Mouse (Mus musculus) midbrain, embryonic 14.5 days (tissue): Measurements from ENCODE around the gene Gckr. TPM values are rescaled to one million over a fixed set of nuclear protein-coding genes. Genes with fewer than 3 reads are reported as not detected.

Experiments
- ATAC-seq: fragments of 200-750 bp; cut with Nextera tagmentation; 2 replicates; pipeline ENCODE4 v1.8.0; 2017; ENCODE audit warnings: moderate number of reproducible peaks, moderate library complexity; ENCODE audit not compliant: low FRiP score, low TSS enrichment
- DNase-seq: peaks from one replicate; pipeline ENCODE4 v3.0.0-alpha.2; 2015
- H3K27ac ChIP-seq: fragments of 300-500 bp; sonication (generic); replicated peaks from 2 replicates; pipeline ENCODE4 v1.5.1; 2014; ENCODE audit warnings: mild to moderate bottlenecking, low read depth, low read length, moderate library complexity
- H3K27me3 ChIP-seq: fragments of 300-500 bp; sonication (generic); 2 replicates; pipeline ENCODE4 v1.6.1; 2014; ENCODE audit warnings: low read length, control low read depth, mixed read lengths; ENCODE audit not compliant: control insufficient read depth, insufficient read depth
- H3K36me3 ChIP-seq: fragments of 300-500 bp; sonication (generic); 2 replicates; pipeline ENCODE4 v1.6.1; 2014; ENCODE audit warnings: low read length, control low read depth; ENCODE audit not compliant: control insufficient read depth, insufficient read depth
- H3K4me1 ChIP-seq: fragments of 300-500 bp; sonication (generic); 2 replicates; pipeline ENCODE4 v1.6.1; 2014; ENCODE audit warnings: mild to moderate bottlenecking, antibody characterized with exemption, low read length, control low read depth; ENCODE audit not compliant: control insufficient read depth, insufficient read depth
- H3K4me2 ChIP-seq: fragments of 300-500 bp; sonication (generic); 2 replicates; pipeline ENCODE4 v1.6.1; 2014; ENCODE audit warnings: mild to moderate bottlenecking, low read length, moderate library complexity
- H3K4me3 ChIP-seq: fragments of 300-500 bp; sonication (generic); replicated peaks from 2 replicates; pipeline ENCODE4 v1.5.1; 2014; ENCODE audit warnings: low read depth, low read length
- H3K9ac ChIP-seq: fragments of 300-500 bp; sonication (generic); replicated peaks from 2 replicates; pipeline ENCODE4 v1.6.1; 2014; ENCODE audit warnings: mild to moderate bottlenecking, low read length, moderate library complexity
- H3K9me3 ChIP-seq: fragments of 300-500 bp; sonication (generic); 2 replicates; pipeline ENCODE4 v1.6.1; 2016; ENCODE audit warnings: low read length, control low read depth, mixed read lengths; ENCODE audit not compliant: control insufficient read depth
- WGBS: fragments of 180-500 bp; shearing (Covaris S2); extraction: QIAGEN DNeasy Blood & Tissue Kit; methylation state at CpG from one replicate; pipeline ENCODE4 v1.1.7; 2014; 5-methylcytosine and 5-hydroxymethylcytosine counted together
- polyA plus RNA-seq: library from polyadenylated mRNA; unstranded; fragments of >200 nt; fragmentation: Nextera tagmentation; extraction: Ambion mirVana; gene quantifications from 2 replicates; pipeline ENCODE4 v1.2.1, GENCODE M21; 2014

Gckr gene
- polyA plus RNA-seq, 1 experiment from 2014 or later, result 0.53 TPM

DNA sequence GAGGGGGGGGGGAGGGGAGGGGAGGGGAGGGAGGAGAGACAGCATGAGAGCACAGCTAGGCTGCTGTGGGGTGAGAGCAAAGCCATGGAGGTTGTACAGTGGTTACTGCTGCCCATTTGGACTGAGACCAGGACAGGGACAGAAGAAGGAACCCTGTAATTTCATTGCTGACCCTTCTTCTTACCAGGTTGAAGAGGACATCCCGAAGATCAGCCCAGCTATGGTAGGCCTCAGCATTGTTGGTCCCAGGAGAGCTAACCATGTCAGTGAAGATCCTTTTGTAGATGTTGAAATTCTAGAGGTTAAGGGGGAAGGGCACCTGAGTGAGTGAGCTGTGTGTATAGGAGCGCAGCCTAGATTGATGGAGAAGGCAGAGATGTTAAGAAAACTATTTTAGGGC is 41.9 kb upstream of the Gckr start:
- Histone ChIP-seq H3K9ac (no peak overlapping the region), H3K27ac (no peak overlapping the region), H3K27me3 (no peaks in the 10 kb centered on the region), H3K9me3 (no peaks in the 10 kb centered on the region), H3K4me2 (no peak overlapping the region), H3K4me3 (no peak overlapping the region), H3K4me1 (0 out of 2 replicates have a peak, but pooled peaks cover 5% of the 10 kb centered on the region), H3K36me3 (peaks cover 86% of the 10 kb centered on the region)
- no peak for DNase-seq
- WGBS, result 94% methylated on average over 2 of the region's 2 CpGs
- no peak for ATAC-seq

DNA sequence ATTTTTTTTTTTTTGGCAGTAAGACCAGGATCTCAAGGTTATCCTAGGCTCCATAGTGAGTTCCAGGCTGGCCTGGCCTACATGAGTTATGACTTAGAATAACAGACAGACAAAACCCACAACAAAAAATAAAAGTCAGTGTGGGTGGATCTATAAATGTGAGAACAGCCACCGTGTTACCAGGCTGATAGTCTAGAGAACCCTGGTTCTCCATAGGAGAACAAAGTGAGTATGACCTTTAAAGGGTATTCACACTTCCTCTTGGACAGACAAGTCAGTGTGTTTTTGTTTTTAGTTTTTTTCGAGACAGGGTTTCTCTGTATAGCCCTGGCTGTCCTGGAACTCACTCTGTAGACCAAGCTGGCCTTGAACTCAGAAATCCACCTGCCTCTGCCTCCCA is 41.3 kb upstream of the Gckr start:
- Histone ChIP-seq H3K9me3 (no peaks in the 10 kb centered on the region), H3K27me3 (no peaks in the 10 kb centered on the region), H3K4me3 (no peak overlapping the region), H3K9ac (no peak overlapping the region), H3K4me2 (no peak overlapping the region), H3K36me3 (peaks cover 86% of the 10 kb centered on the region), H3K4me1 (0 out of 2 replicates have a peak, but pooled peaks cover 5% of the 10 kb centered on the region), H3K27ac (no peak overlapping the region)
- DNase-seq (no peak), ATAC-seq (no peak)
- WGBS, result 85% methylated on average over 2 of the region's 2 CpGs

DNA sequence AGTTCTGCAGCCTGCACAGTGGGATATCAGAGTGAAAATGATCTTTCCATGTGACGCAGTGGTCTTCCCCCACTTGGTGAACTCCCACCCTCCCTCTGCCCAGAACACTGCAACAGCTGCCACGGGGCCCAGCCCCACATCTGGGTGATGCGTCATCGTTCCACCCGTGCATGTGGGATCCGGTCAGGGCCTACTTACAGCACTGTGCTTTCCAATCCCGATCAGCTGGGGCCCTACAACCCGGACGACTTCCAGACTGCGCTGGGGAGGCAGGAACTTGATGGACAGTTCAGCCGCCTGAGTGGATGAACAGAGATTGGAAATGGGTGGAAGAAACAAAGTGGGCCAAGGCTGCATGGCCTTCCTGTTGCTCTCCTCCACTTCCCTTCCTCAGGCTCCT is 39.6 kb upstream of the Gckr start:
- Histone ChIP-seq H3K9ac (no peak overlapping the region), H3K36me3 (peaks cover 86% of the 10 kb centered on the region), H3K4me2 (no peak overlapping the region), H3K27me3 (no peaks in the 10 kb centered on the region), H3K9me3 (no peaks in the 10 kb centered on the region), H3K4me3 (no peak overlapping the region), H3K27ac (no peak overlapping the region), H3K4me1 (no peaks in the 10 kb centered on the region)
- no peak for DNase-seq
- ATAC-seq, result no peak
- WGBS, result 88% methylated on average over 11 of the region's 11 CpGs

DNA sequence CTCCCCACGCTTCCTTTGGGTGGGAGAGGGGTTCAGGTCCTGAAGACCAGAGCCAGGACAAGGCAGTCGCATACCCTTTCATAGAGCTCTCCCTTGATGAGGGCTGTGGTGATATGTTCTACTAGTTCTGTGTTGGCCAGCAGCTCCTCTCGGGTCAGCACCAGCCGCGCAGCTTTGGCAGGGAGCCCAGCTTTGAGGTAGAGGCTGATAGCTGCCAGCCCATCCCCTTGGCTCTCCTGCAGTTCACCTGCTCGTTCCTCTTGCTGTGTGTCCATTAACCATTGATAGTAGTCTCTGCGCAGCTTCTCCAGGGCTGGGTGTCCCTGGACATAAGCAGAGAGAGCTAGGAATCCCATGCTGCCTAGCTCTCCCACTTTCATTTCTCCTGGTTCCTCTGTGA is 31.1 kb upstream of the Gckr start:
- no peak for DNase-seq

DNA sequence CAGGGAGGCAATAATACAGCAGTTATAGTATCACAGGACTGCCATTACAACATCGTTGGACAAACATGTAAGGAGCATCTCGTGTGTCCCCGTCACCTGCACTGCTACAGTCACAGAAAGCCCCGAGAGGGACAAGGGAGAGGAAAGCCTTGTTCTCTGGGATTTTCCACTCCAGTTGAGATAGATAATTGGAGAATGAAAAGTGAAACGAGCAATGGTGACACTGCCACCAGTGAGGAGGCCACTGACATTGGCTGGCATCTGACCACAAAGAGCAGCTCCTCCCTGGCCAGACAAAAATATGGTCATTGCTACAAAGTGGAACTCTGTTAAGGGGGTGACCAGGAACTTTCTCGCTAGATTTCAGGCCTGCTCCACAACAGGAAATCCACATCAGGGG is 29.6 kb upstream of the Gckr start:
- Histone ChIP-seq H3K27ac (no peak overlapping the region), H3K9me3 (no peaks in the 10 kb centered on the region), H3K27me3 (no peaks in the 10 kb centered on the region), H3K4me2 (no peak overlapping the region), H3K4me3 (no peak overlapping the region), H3K9ac (no peak overlapping the region), H3K36me3 (peaks cover 85% of the 10 kb centered on the region), H3K4me1 (no peaks in the 10 kb centered on the region)
- ATAC-seq, result no peak
- no peak for DNase-seq
- WGBS, result 56% methylated on average over 6 of the region's 6 CpGs

More for the DNA sequence above, 31.1 kb upstream of the Gckr start:
- Histone ChIP-seq H3K9me3 (no peaks in the 10 kb centered on the region), H3K4me2 (no peak overlapping the region), H3K4me1 (no peaks in the 10 kb centered on the region), H3K4me3 (no peak overlapping the region), H3K27me3 (no peaks in the 10 kb centered on the region), H3K9ac (no peak overlapping the region), H3K36me3 (peaks cover 89% of the 10 kb centered on the region), H3K27ac (no peak overlapping the region)
- 89% methylated on average over 7 of the region's 7 CpGs for WGBS
- no peak for ATAC-seq

DNA sequence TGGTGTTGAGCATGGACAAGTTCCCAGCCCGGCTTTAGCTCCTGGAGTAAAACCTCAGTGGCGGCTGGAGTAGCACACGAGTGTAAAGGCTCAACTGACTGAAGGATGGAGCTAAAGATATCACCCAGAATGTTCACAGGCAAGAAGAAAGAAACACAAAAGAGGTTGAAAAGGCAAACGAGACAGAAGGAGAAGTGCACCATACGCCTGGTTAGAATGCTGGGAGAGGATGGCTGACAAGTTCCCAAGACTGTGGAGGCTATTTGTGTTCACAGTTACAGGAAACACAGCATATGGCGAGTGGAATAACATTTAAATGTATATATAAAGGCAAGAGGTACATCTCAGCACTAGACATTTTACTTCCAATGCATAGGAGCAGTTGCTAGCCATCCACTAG is 24.2 kb upstream of the Gckr start:
- DNase-seq (no peak), ATAC-seq (no peak)
- H3K27ac ChIP-seq, result no peak overlapping the region
- 93% methylated on average over 6 of the region's 6 CpGs for WGBS
- no peak overlapping the region for H3K4me2 ChIP-seq
- H3K9ac ChIP-seq, result no peak overlapping the region
- no peaks in the 10 kb centered on the region for H3K4me1 ChIP-seq
- peaks cover 63% of the 10 kb centered on the region for H3K36me3 ChIP-seq
- H3K27me3 ChIP-seq, result no peaks in the 10 kb centered on the region
- H3K4me3 ChIP-seq, result no peak overlapping the region
- H3K9me3 ChIP-seq, result no peaks in the 10 kb centered on the region

DNA sequence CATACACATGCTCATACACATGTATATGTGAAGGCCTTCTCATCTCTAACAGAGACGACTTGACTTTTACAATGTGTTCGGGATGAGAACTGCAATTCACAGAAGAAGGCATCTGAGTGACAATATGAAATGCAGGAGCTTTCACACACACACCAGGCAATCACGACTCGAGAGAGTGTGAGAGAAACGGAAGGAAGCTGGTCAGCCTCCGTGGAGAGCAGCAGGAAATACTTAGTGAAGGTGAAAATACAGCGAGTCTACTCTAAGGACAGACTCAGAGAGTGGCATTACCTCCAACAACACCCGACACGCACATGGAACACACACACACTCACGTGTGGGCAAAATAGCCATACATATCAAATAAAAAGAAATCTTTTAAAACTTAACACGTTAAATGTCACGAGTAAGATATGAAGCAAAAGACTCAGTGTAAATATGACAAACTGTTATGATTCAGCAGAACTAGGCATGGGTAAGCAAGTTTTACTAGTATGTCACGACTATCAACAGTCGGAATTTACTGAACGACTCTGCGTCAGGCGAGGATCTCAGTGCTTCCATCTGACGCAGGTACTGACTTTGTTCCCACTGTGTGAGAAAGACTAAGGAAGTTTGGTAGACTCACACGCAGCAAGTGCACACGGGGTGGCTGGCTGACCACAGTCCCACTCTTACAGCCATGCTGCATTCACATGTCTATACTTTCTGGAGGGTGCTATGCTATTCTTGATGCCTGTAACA is 17.8 kb upstream of the Gckr start:
- Histone ChIP-seq H3K27ac (no peak overlapping the region), H3K27me3 (no peaks in the 10 kb centered on the region), H3K4me2 (no peak overlapping the region), H3K36me3 (peaks cover 81% of the 10 kb centered on the region), H3K9ac (no peak overlapping the region), H3K4me1 (no peaks in the 10 kb centered on the region), H3K9me3 (no peaks in the 10 kb centered on the region), H3K4me3 (no peak overlapping the region)
- 89% methylated on average over 20 of the region's 20 CpGs for WGBS
- ATAC-seq, result no peak
- DNase-seq, result no peak

DNA sequence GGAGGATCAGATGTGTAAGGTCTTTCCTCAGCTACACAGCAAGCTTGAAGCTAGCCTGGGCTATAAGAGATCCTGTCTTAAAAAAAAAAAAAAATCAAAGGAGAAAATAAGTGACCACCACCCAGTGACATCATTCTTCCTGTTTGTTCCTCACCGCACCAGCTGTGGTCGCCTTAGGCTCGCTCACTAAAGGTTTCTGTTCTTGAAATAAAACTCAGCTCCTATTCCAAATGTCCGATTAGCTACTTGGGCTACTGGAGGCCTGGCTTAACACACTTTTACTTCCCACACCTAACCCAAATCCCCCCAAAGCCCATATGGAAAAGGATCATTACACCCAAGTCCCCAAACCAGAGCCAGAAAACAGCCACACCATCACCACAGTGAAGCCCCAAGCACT is 9.0 kb upstream of the Gckr start:
- WGBS, result 87% methylated on average over 4 of the region's 4 CpGs
- no peaks in the 10 kb centered on the region for H3K9me3 ChIP-seq
- H3K36me3 ChIP-seq, result peaks cover 41% of the 10 kb centered on the region
- no peak overlapping the region for H3K4me2 ChIP-seq
- peaks cover 8% of the 10 kb centered on the region for H3K4me1 ChIP-seq
- no peak for ATAC-seq
- DNase-seq, result no peak
- no peak overlapping the region for H3K4me3 ChIP-seq
- no peak overlapping the region for H3K27ac ChIP-seq
- H3K27me3 ChIP-seq, result no peaks in the 10 kb centered on the region
- H3K9ac ChIP-seq, result no peak overlapping the region

DNA sequence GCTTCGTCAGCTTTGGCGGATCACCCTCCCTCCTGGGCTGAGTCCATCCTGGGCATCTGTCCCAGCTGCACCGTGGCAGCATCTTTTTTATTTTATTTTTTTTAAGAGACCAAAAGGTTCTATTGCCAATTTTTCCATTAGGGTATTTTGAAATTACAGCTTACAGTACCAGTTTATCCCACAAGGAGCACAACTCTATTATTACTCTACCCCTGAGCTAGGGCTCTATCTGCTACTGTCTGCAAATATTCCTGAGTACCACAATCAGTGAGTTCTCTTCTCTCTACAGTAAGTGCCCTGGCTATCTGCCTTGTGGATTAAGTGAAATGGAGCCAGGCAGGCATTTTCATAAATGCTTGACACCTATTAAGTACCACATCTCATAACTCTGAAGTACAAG is 8.6 kb upstream of the Gckr start:
- H3K27ac ChIP-seq, result no peak overlapping the region
- no peaks in the 10 kb centered on the region for H3K9me3 ChIP-seq
- H3K4me1 ChIP-seq, result peaks cover 8% of the 10 kb centered on the region
- H3K9ac ChIP-seq, result no peak overlapping the region
- no peaks in the 10 kb centered on the region for H3K27me3 ChIP-seq
- no peak for DNase-seq
- WGBS, result 84% methylated on average over 3 of the region's 3 CpGs
- H3K4me3 ChIP-seq, result no peak overlapping the region
- ATAC-seq, result no peak
- H3K36me3 ChIP-seq, result peaks cover 41% of the 10 kb centered on the region
- H3K4me2 ChIP-seq, result no peak overlapping the region
